Mouse (Mus musculus) heart, embryonic 10.5 days (tissue): ENCODE results near the gene Nfasc. TPM values are rescaled to one million over a fixed set of nuclear protein-coding genes. Genes with fewer than 3 reads are reported as not detected.

Source experiments
- DNase-seq: peaks from one replicate; pipeline ENCODE4 v3.0.0-alpha.2; 2017; ENCODE audit warnings: low spot score
- H3K27ac ChIP-seq: fragments of 300-500 bp; sonication (generic); 2 replicates; pipeline ENCODE4 v1.5.1; 2016; ENCODE audit warnings: mild to moderate bottlenecking
- H3K27me3 ChIP-seq: fragments of 300-500 bp; sonication (generic); 2 replicates; pipeline ENCODE4 v1.6.1; 2016; ENCODE audit warnings: mild to moderate bottlenecking; ENCODE audit not compliant: poor library complexity, insufficient read depth, severe bottlenecking
- H3K36me3 ChIP-seq: fragments of 300-500 bp; sonication (generic); 2 replicates; pipeline ENCODE4 v1.6.1; 2016; ENCODE audit warnings: mild to moderate bottlenecking, moderate library complexity
- H3K4me1 ChIP-seq: fragments of 300-500 bp; sonication (generic); 2 replicates; pipeline ENCODE4 v1.6.1; 2016; ENCODE audit warnings: mild to moderate bottlenecking
- H3K4me3 ChIP-seq: fragments of 300-500 bp; sonication (generic); 2 replicates; pipeline ENCODE4 v1.5.1; 2016; ENCODE audit warnings: mild to moderate bottlenecking, moderate library complexity
- H3K9me3 ChIP-seq: fragments of 300-500 bp; sonication (generic); 2 replicates; pipeline ENCODE4 v1.6.1; 2016; ENCODE audit warnings: mild to moderate bottlenecking, moderate library complexity
- WGBS: fragments of 180-500 bp; shearing (Covaris S2); methylation state at CpG from one replicate; pipeline ENCODE4 v1.1.7; 2016; 5-methylcytosine and 5-hydroxymethylcytosine counted together
- polyA plus RNA-seq: library from polyadenylated mRNA; unstranded; fragments of >200 nt; fragmentation: Nextera tagmentation; extraction: Ambion mirVana; gene quantifications from 2 replicates; pipeline ENCODE4 v1.2.1, GENCODE M21; 2016

Nfasc gene
- polyA plus RNA-seq, 1 experiment from 2014 or later = 0.84 TPM

- WGBS = 6% methylated on average over 3 of the region's 3 CpGs
- Histone ChIP-seq H3K9me3 (no peaks in the 10 kb centered on the region), H3K27ac (no peak overlapping the region), H3K27me3 (peaks cover 11% of the 10 kb centered on the region; the same call in 1 of the 2 replicates), H3K4me3 (no peak overlapping the region), H3K4me1 (peaks cover 12% of the 10 kb centered on the region), H3K36me3 (no peaks in the 10 kb centered on the region)
- DNase-seq = no peak
Observed at GRCm38 (mm10) chr1:132659604-132660003, 82.0 kb downstream of the Nfasc start.

GRCm38 (mm10) chr1:132655611-132656010 is 86.0 kb downstream of the Nfasc start:
- Histone ChIP-seq H3K36me3 (no peaks in the 10 kb centered on the region), H3K27me3 (peaks cover 29% of the 10 kb centered on the region; the same call in 1 of the 2 replicates), H3K4me1 (peaks cover 12% of the 10 kb centered on the region), H3K4me3 (no peak overlapping the region), H3K27ac (no peak overlapping the region), H3K9me3 (no peaks in the 10 kb centered on the region)
- DNase-seq = no peak
- WGBS = 53% methylated on average over 6 of the region's 6 CpGs

GRCm38 (mm10) chr1:132654769-132655168 is 86.8 kb downstream of the Nfasc start:
- H3K4me3 ChIP-seq = no peak overlapping the region
- no peaks in the 10 kb centered on the region for H3K9me3 ChIP-seq
- H3K4me1 ChIP-seq = peaks cover 6% of the 10 kb centered on the region
- WGBS = 76% methylated on average over 9 of the region's 9 CpGs
- peaks cover 22% of the 10 kb centered on the region; the same call in 1 of the 2 replicates for H3K27me3 ChIP-seq
- no peak for DNase-seq
- no peaks in the 10 kb centered on the region for H3K36me3 ChIP-seq
- H3K27ac ChIP-seq = no peak overlapping the region

- Histone ChIP-seq H3K4me1 (no peaks in the 10 kb centered on the region), H3K4me3 (no peak overlapping the region), H3K9me3 (no peaks in the 10 kb centered on the region), H3K27ac (no peak overlapping the region), H3K27me3 (peaks cover 22% of the 10 kb centered on the region; the same call in 1 of the 2 replicates), H3K36me3 (no peaks in the 10 kb centered on the region)
- 78% methylated on average over 12 of the region's 12 CpGs for WGBS
- DNase-seq = no peak
Observed at GRCm38 (mm10) chr1:132653841-132654457, 87.6 kb downstream of the Nfasc start.

- H3K4me1 ChIP-seq = no peaks in the 10 kb centered on the region
- no peak overlapping the region for H3K27ac ChIP-seq
- WGBS = 80% methylated on average over 9 of the region's 9 CpGs
- no peaks in the 10 kb centered on the region for H3K36me3 ChIP-seq
- DNase-seq = no peak
- no peak overlapping the region for H3K4me3 ChIP-seq
- H3K27me3 ChIP-seq = peaks cover 22% of the 10 kb centered on the region; the same call in 1 of the 2 replicates
- no peaks in the 10 kb centered on the region for H3K9me3 ChIP-seq
Observed at GRCm38 (mm10) chr1:132653161-132653560, 88.4 kb downstream of the Nfasc start.

- Histone ChIP-seq H3K4me3 (no peak overlapping the region), H3K4me1 (no peaks in the 10 kb centered on the region), H3K27me3 (peaks cover 22% of the 10 kb centered on the region; the same call in 1 of the 2 replicates), H3K36me3 (no peaks in the 10 kb centered on the region), H3K27ac (no peak overlapping the region), H3K9me3 (no peaks in the 10 kb centered on the region)
- DNase-seq = no peak
- 52% methylated on average over 9 of the region's 9 CpGs for WGBS
Observed at GRCm38 (mm10) chr1:132650680-132651079, 90.9 kb downstream of the Nfasc start.

- no peak overlapping the region for H3K27ac ChIP-seq
- DNase-seq = no peak
- no peaks in the 10 kb centered on the region for H3K9me3 ChIP-seq
- H3K4me1 ChIP-seq = no peaks in the 10 kb centered on the region
- H3K4me3 ChIP-seq = no peak overlapping the region
- 64% methylated on average over 6 of the region's 6 CpGs for WGBS
- H3K27me3 ChIP-seq = peaks cover 15% of the 10 kb centered on the region; the same call in 1 of the 2 replicates
- H3K36me3 ChIP-seq = no peaks in the 10 kb centered on the region
Observed at GRCm38 (mm10) chr1:132647958-132648357, 93.6 kb downstream of the Nfasc start.

GRCm38 (mm10) chr1:132641049-132641795 is 100.4 kb downstream of the Nfasc start:
- no peak for DNase-seq
- H3K4me1 ChIP-seq = peaks cover 6% of the 10 kb centered on the region; the same call in 1 of the 2 replicates
- peaks cover 47% of the 10 kb centered on the region for H3K27me3 ChIP-seq
- no peaks in the 10 kb centered on the region for H3K9me3 ChIP-seq
- 65% methylated on average over 13 of the region's 13 CpGs for WGBS
- no peaks in the 10 kb centered on the region for H3K36me3 ChIP-seq
- no peak overlapping the region for H3K27ac ChIP-seq
- H3K4me3 ChIP-seq = no peak overlapping the region

GRCm38 (mm10) chr1:132640256-132640655 is 101.3 kb downstream of the Nfasc start:
- 70% methylated on average over 6 of the region's 6 CpGs for WGBS

GRCm38 (mm10) chr1:132637346-132637745 is 104.3 kb downstream of the Nfasc start:
- Histone ChIP-seq H3K27me3 (peaks cover 65% of the 10 kb centered on the region), H3K9me3 (no peaks in the 10 kb centered on the region), H3K27ac (no peak overlapping the region), H3K4me3 (no peak overlapping the region), H3K36me3 (no peaks in the 10 kb centered on the region), H3K4me1 (peaks cover 6% of the 10 kb centered on the region; the same call in 1 of the 2 replicates)
- no peak for DNase-seq
- WGBS = 81% methylated on average over 7 of the region's 7 CpGs

More at GRCm38 (mm10) chr1:132640256-132640655, 101.3 kb downstream of the Nfasc start:
- Histone ChIP-seq H3K27me3 (peaks cover 52% of the 10 kb centered on the region), H3K9me3 (no peaks in the 10 kb centered on the region), H3K36me3 (no peaks in the 10 kb centered on the region), H3K4me3 (no peak overlapping the region), H3K4me1 (peaks cover 6% of the 10 kb centered on the region; the same call in 1 of the 2 replicates), H3K27ac (no peak overlapping the region)
- DNase-seq = no peak

GRCm38 (mm10) chr1:132629611-132630370 is 111.8 kb downstream of the Nfasc start:
- peaks cover 49% of the 10 kb centered on the region for H3K27me3 ChIP-seq
- no peaks in the 10 kb centered on the region for H3K36me3 ChIP-seq
- no peak overlapping the region for H3K4me3 ChIP-seq
- no peak overlapping the region for H3K27ac ChIP-seq
- H3K4me1 ChIP-seq = peaks cover 6% of the 10 kb centered on the region; the same call in 1 of the 2 replicates
- H3K9me3 ChIP-seq = no peaks in the 10 kb centered on the region
- DNase-seq = no peak
- 67% methylated on average over 5 of the region's 5 CpGs for WGBS

- no peaks in the 10 kb centered on the region for H3K36me3 ChIP-seq
- H3K9me3 ChIP-seq = no peaks in the 10 kb centered on the region
- DNase-seq = no peak
- peaks cover 48% of the 10 kb centered on the region for H3K27me3 ChIP-seq
- H3K4me3 ChIP-seq = no peak overlapping the region
- H3K27ac ChIP-seq = no peak overlapping the region
- 60% methylated on average over 3 of the region's 3 CpGs for WGBS
- H3K4me1 ChIP-seq = peaks cover 13% of the 10 kb centered on the region
Observed at GRCm38 (mm10) chr1:132628599-132628998, 113.0 kb downstream of the Nfasc start.
